Mouse (Mus musculus) liver, embryonic 14.5 days (tissue): Measurements from ENCODE around the gene Pigq. TPM values are rescaled to one million over a fixed set of nuclear protein-coding genes. Genes with fewer than 3 reads are reported as not detected.

Experiments used
- ATAC-seq: fragments of 200-750 bp; cut with Nextera tagmentation; 2 replicates; pipeline ENCODE4 v1.8.0; 2017; ENCODE audit warnings: moderate number of reproducible peaks, mild to moderate bottlenecking, moderate library complexity; ENCODE audit not compliant: insufficient read depth
- DNase-seq, 3 experiments: peaks; one replicate each; pipeline ENCODE4 v3.0.0-alpha.2; 2012 to 2013; ENCODE audit warnings: low read depth in 3 of 3, low spot score in 3 of 3
- H3K27ac ChIP-seq: fragments of 300-500 bp; sonication (generic); 2 replicates; pipeline ENCODE4 v1.5.1; 2014; ENCODE audit warnings: moderate library complexity, mild to moderate bottlenecking, control low read depth, inconsistent platforms
- H3K27me3 ChIP-seq: fragments of 300-500 bp; sonication (generic); 2 replicates; pipeline ENCODE4 v1.6.1; 2014; ENCODE audit warnings: mild to moderate bottlenecking, low read length, moderate library complexity; ENCODE audit not compliant: control insufficient read depth, insufficient read depth
- H3K36me3 ChIP-seq: fragments of 300-500 bp; sonication (generic); replicated peaks from 2 replicates; pipeline ENCODE4 v1.6.1; 2014; ENCODE audit warnings: low read depth; ENCODE audit not compliant: control insufficient read depth, insufficient read depth
- H3K4me1 ChIP-seq, 2 experiments: fragments of 200-500 bp in 1 of 2; fragments of 300-500 bp in 1 of 2; sonication (generic) in 1 of 2; replicated peaks; 2 replicates each; pipeline ENCODE4 v1.6.1; 2012 to 2014; ENCODE audit warnings: antibody characterized with exemption in 1 of 2, inconsistent platforms in 1 of 2, low read length in 1 of 2; ENCODE audit not compliant: control insufficient read depth in 2 of 2, insufficient read depth in 2 of 2
- H3K4me2 ChIP-seq: fragments of 300-500 bp; sonication (generic); 2 replicates; pipeline ENCODE4 v1.6.1; 2014; ENCODE audit warnings: low read depth, mild to moderate bottlenecking, control low read depth, moderate library complexity
- H3K4me3 ChIP-seq, 2 experiments: fragments of 200-500 bp in 1 of 2; fragments of 300-500 bp in 1 of 2; sonication (generic) in 1 of 2; 2 replicates each; pipeline ENCODE4 v1.5.1; 2012 to 2014; ENCODE audit warnings: low read depth in 2 of 2, low read length in 2 of 2, mild to moderate bottlenecking in 2 of 2, control low read depth in 1 of 2, inconsistent platforms in 1 of 2, moderate library complexity in 1 of 2; ENCODE audit not compliant: insufficient read depth in 1 of 2
- H3K9ac ChIP-seq: fragments of 300-500 bp; sonication (generic); replicated peaks from 2 replicates; pipeline ENCODE4 v1.6.1; 2014; ENCODE audit warnings: mild to moderate bottlenecking, control low read depth, moderate library complexity
- H3K9me3 ChIP-seq: fragments of 300-500 bp; sonication (generic); 2 replicates; pipeline ENCODE4 v1.6.1; 2016; ENCODE audit warnings: low read length, mixed read lengths; ENCODE audit not compliant: control insufficient read depth
- CTCF ChIP-seq: IDR thresholded peaks from 2 replicates; pipeline ENCODE4 v1.5.1; 2016; ENCODE audit warnings: antibody characterized with exemption, low read depth, control low read depth
- EP300 ChIP-seq: IDR thresholded peaks from 2 replicates; pipeline ENCODE4 v1.6.1; 2016; ENCODE audit warnings: antibody characterized with exemption, low read depth
- WGBS: fragments of 180-500 bp; shearing (Covaris S2); extraction: QIAGEN DNeasy Blood & Tissue Kit; methylation state at CpG from one replicate; pipeline ENCODE4 v1.1.7; 2014; ENCODE audit not compliant: insufficient replicate concordance; 5-methylcytosine and 5-hydroxymethylcytosine counted together
- polyA plus RNA-seq, 2 experiments: library from polyadenylated mRNA; depleted of rRNA in 1 of 2; stranded (reverse) in 1 of 2; unstranded in 1 of 2; fragments of >200 nt; fragmentation: Nextera tagmentation in 1 of 2; extraction: Ambion mirVana in 1 of 2; gene quantifications; 2 replicates each; pipeline versions ENCODE4 v1.2.1 to v1.2.3; 2012 to 2014

The Pigq gene
- polyA plus RNA-seq, 2 experiments: 170 to 270 TPM

DNA sequence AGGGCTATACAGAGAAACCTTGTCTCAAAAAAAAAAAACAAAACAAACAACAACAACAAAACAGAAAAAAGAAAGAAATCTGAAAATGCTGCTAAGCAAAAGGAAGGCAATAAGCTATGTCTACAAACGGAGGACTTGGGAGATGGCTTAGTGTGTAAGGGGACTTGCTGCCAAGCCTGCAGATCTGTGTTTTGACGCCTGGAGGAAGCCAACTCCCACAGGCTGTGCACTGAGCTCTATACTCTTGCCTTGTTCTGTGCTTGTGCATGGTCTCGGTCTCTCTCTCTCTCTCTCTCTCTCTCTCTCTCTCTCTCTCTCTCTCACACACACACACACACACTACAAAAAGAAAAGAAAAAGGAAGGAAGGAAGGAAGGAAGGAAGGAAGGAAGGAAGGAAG lies 55.9 kb downstream of the Pigq start:
- Histone ChIP-seq H3K9ac (no peak overlapping the region), H3K9me3 (no peaks in the 10 kb centered on the region), H3K4me2 (no peak overlapping the region), H3K4me1 (no peaks in the 10 kb centered on the region; a peak in 1 of 4 replicates), H3K27me3 (no peaks in the 10 kb centered on the region), H3K4me3 (no peak overlapping the region), H3K36me3 (no peaks in the 10 kb centered on the region), H3K27ac (no peak overlapping the region)
- ATAC-seq (no peak), DNase-seq (no peak)
- 73% methylated on average over 3 of the region's 3 CpGs for WGBS
- TF ChIP-seq EP300: no peak
- no peak for TF ChIP-seq CTCF

- TF ChIP-seq EP300: no peak
- no peak for TF ChIP-seq CTCF
- H3K36me3 ChIP-seq: 0 out of 2 replicates have a peak, but pooled peaks cover 2% of the 10 kb centered on the region
- H3K27ac ChIP-seq: no peak overlapping the region
- no peak overlapping the region for H3K4me2 ChIP-seq
- peaks cover 0 to 2% of the 10 kb centered on the region in 2 experiments; a peak in 3 of 4 replicates for H3K4me1 ChIP-seq
- 69% methylated on average over 10 of the region's 10 CpGs for WGBS
- ATAC-seq (no peak), DNase-seq (no peak)
- no peaks in the 10 kb centered on the region for H3K27me3 ChIP-seq
- no peak overlapping the region for H3K4me3 ChIP-seq
- H3K9ac ChIP-seq: no peak overlapping the region
- H3K9me3 ChIP-seq: no peaks in the 10 kb centered on the region
Observed at GRCm38 (mm10) chr17:25887467-25887866, 57.3 kb downstream of the Pigq start.

DNA sequence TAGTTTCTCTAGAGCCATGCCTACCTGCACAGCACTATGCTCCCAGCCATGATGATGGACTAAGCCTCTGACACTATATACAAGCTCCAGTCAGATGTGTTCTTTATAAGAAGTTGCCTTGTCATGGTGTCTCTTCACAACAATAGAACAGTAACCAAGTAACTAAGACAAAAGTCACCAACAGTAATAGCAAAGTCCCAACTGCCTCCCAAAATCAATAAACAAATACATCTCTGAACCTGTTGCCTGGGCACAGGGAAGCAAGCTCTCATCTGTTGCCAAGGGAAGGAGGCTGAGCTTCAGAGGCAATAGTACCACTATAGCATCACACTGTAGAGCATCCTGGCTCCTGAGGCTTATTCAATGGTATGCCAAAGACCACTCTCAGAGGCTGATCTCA lies 57.9 kb downstream of the Pigq start:
- no peak for ATAC-seq
- no peak overlapping the region for H3K27ac ChIP-seq

GRCm38 (mm10) chr17:25885636-25886035 lies 59.1 kb downstream of the Pigq start:
- Histone ChIP-seq H3K27me3 (no peaks in the 10 kb centered on the region), H3K4me3 (no peak overlapping the region), H3K36me3 (0 out of 2 replicates have a peak, but pooled peaks cover 2% of the 10 kb centered on the region), H3K27ac (no peak overlapping the region), H3K4me1 (peaks cover 0 to 20% of the 10 kb centered on the region in 2 experiments; a peak in 3 of 4 replicates), H3K4me2 (no peak overlapping the region), H3K9ac (no peak overlapping the region), H3K9me3 (no peaks in the 10 kb centered on the region)
- ATAC-seq (no peak), DNase-seq (no peak)
- peak; percentile 77 for TF ChIP-seq CTCF
- TF ChIP-seq EP300: no peak
- WGBS: 55% methylated on average over 4 of the region's 4 CpGs

More for the DNA sequence above, 57.9 kb downstream of the Pigq start:
- Histone ChIP-seq H3K36me3 (0 out of 2 replicates have a peak, but pooled peaks cover 2% of the 10 kb centered on the region), H3K4me3 (no peak overlapping the region), H3K4me1 (peaks cover 0 to 9% of the 10 kb centered on the region in 2 experiments; a peak in 3 of 4 replicates), H3K9me3 (no peaks in the 10 kb centered on the region), H3K27me3 (no peaks in the 10 kb centered on the region), H3K4me2 (no peak overlapping the region), H3K9ac (no peak overlapping the region)
- TF ChIP-seq CTCF: no peak
- DNase-seq: no peak

GRCm38 (mm10) chr17:25883824-25884223 lies 60.9 kb downstream of the Pigq start:
- Histone ChIP-seq H3K4me1 (peaks cover 0 to 20% of the 10 kb centered on the region in 2 experiments; a peak in 3 of 4 replicates), H3K4me3 (no peak overlapping the region), H3K9me3 (no peaks in the 10 kb centered on the region), H3K27me3 (no peaks in the 10 kb centered on the region), H3K4me2 (no peak overlapping the region), H3K9ac (no peak overlapping the region), H3K27ac (no peak overlapping the region), H3K36me3 (0 out of 2 replicates have a peak, but pooled peaks cover 2% of the 10 kb centered on the region)
- DNase-seq (no peak), ATAC-seq (no peak)
- TF ChIP-seq EP300 (no peak), CTCF (peak; percentile 40)
- WGBS: 82% methylated on average over 3 of the region's 3 CpGs
